Mouse (Mus musculus) E14TG2a.4 (cell line): Measurements from ENCODE around the gene Ovgp1.

Experiments used
- CTCF ChIP-seq: conservative IDR thresholded peaks from 2 replicates; pipeline ENCODE4 v1.5.1; 2014; ENCODE audit warnings: low read length
- NANOG ChIP-seq: IDR thresholded peaks from 2 replicates; pipeline ENCODE4 v1.6.1; 2014; ENCODE audit warnings: borderline replicate concordance, low read length, mixed read lengths

DNA sequence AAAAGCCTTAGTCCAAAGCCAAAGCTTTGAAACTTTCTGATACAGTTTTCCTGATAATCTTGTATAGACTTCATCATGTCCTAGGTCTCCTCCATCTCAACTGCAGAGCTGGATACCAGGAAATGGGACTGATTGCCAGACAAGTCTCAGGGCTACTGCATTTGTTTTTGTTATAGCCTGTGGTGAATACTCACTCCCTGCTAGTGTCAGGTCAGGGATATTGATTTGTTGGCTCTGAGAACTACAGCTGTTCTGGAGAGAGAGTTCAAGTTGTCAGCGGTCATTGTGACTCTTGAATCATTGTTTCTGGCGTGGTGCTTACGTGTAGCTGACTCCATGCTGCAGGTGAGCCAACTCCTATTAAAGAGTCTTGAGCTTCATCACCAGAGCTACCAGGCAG lies at the start of gene Ovgp1:
- no peak for TF ChIP-seq CTCF
- no peak for TF ChIP-seq NANOG
